Mouse (Mus musculus): ENCODE data around the gene Pdap1.
"Not testable (repeated sequence)": the region's sequence is repeated elsewhere in the genome, so short reads cannot be mapped to it uniquely, and the experiment has no call there.

Pdap1 gene

GRCm38 (mm10) chr5:145139571-145140519 lies at the start of gene Pdap1, which contains the start of gene Bud31:
Pdap1 (minus strand) TSS chr5:145140238.
Bud31 (plus strand) TSS chr5:145140362.
- peak; percentile 96 for DNase-seq

- no peak for DNase-seq
Observed at GRCm38 (mm10) chr5:145189416-145189815, 49.4 kb upstream of the Pdap1 start.

DNA sequence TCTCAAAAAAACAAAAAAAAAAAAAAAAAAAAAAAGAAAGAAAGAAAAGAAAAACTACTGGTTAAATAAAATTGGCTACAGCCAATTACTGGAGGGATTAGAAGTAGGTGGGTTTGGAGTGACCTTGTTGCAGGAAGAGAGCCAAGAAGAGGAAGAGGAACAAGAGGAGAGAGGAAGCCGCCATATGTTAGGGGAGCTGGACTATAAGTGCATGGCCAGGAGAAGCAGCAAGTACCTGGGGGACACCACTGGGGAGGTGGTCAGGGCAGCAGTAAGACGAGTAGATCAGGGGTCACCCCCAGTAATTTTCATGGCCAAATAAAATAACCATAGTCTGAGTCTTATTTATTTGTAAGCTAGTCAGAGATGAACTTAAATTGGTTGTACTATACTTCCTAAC lies 45.2 kb upstream of the Pdap1 start:
- DNase-seq, result no peak

DNA sequence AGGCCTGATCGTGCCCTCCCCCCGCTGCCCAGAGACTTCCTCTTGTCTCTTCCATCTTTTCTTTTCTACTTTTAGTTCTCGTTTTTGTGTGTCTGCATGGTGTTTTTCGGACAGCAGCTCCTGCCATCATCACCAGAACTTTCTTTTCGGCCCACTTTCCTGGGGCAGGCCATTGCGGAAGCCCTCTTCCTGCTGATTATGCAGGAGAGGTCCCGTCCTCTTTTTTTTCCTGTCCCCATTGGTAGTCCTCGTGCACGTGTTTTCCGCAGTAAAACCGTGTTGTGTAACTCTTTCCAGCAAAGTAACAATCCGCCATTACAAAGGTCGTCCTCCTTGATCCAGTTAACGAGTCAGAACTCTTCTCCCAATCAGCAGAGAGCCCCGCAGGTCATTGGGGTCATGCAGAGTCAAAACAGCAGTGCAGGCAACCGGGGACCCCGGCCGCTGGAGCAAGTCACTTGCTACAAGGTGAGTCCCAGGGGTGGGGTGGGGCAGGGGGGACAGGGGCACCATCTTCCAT lies 38.5 kb upstream of the Pdap1 start:
- DNase-seq, result no peak

DNA sequence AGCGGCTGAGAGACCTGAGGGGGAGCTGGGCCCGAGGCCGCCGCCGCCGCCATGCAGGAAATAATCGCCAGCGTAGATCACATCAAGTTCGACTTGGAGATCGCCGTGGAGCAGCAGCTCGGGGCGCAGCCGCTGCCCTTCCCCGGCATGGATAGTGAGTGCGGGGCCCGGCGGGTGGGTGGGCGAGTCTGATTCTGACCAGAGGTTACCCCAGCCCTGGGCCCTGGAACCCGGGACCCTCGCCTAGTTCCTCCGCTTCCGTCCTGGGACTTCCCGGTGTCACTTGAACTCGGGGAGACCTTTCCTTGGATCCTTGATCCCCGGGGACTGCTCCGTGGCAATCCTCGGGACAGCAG lies 27.2 kb upstream of the Pdap1 start:
- no peak for DNase-seq

DNA sequence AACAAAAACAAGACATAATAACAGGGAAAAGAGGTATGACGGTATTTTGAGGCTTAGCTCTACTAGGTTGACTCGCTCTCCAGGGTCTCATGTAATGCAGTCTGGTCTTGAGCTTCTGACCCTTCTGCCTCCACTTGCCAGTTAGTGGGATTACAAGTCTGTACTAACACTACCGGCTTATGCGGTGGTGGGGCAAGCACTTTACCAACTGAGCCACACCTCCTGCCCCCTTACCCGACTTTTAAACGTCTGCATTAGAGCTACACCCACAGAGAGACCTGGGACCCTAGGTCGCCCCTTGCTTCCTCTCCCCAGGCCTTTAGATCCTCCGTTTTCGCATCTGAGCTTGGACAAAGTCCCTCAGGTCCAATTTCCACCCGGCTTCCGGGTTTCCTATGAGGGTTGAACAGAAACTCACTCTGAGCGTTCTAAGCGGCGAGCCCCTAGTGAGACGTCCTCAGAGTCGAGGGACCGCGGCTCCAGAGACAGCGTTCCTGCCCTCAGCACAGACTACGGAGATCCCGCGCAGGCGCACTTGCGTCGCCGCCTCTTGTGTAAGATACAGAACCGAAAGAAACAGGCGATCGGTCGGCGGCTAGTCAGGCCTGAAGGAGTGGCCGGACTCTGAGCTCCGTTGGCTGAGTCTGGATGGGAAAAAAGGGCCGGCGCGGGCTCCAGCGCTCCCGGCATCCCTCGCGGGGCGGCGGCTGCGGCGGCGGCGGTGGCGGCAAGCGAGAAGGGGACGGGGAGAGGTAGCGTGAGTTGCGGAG lies 26.7 kb upstream of the Pdap1 start, which contains the start of the genes Ptcd1 and Cpsf4:
Gene Ptcd1, minus strand, starts transcription at position 573 of the 770 bp plus-strand sequence.
Gene Cpsf4, plus strand, starts transcription at position 678 of the 770 bp plus-strand sequence.
- peak; percentile 97 for DNase-seq

GRCm38 (mm10) chr5:145165184-145165583 lies 25.1 kb upstream of the Pdap1 start:
- DNase-seq, result no peak

GRCm38 (mm10) chr5:145164710-145165109 lies 24.7 kb upstream of the Pdap1 start:
- no peak for DNase-seq

- DNase-seq, result no peak
Observed at GRCm38 (mm10) chr5:145161361-145161760, 21.3 kb upstream of the Pdap1 start.

GRCm38 (mm10) chr5:145152690-145153089 lies 12.7 kb upstream of the Pdap1 start:
- DNase-seq, result no peak

GRCm38 (mm10) chr5:145149294-145149693 lies 9.3 kb upstream of the Pdap1 start:
- DNase-seq, result no peak

DNA sequence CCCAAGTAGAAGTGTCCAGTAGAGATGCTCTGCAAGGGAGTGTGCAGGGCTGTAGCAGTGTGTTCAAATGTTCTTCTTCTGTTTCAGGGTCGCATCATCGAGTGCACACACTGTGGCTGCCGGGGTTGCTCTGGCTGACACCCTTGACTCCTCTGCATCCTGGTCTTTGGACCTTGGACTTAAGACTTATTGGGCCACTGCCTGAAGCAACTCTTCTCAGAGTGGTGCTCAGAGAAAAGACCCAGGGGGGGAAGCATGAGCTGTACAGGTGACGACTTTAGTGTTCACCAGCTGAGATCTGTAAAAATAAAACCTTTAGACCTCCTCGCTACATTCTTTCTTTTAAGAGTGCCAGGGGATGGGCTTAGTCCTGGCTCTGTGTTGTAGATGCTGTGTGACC lies 7.7 kb upstream of the Pdap1 start:
- no peak for DNase-seq

GRCm38 (mm10) chr5:145140611-145141010 lies 573 bp upstream of the Pdap1 start:
- DNase-seq, result no peak

DNA sequence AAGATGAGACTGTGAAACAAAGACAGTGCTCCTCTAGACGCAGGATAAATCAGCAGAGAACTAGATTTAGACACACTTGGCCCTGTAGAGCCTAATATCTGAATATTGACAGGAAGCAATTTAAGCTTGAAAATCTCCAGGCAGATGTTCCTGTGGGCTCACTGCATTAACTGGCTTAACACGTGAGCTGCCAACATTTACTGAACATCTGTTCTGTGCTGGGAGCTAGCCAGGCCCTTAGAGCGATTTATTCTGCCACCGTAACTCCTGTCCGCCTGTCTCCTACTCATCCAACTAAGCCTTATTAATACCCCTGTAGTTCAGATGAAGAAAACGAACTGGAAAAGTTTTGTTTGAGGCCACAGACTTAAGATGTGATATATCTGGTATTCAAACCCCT lies 1.2 kb downstream of the Pdap1 start:
- DNase-seq, result no peak

DNA sequence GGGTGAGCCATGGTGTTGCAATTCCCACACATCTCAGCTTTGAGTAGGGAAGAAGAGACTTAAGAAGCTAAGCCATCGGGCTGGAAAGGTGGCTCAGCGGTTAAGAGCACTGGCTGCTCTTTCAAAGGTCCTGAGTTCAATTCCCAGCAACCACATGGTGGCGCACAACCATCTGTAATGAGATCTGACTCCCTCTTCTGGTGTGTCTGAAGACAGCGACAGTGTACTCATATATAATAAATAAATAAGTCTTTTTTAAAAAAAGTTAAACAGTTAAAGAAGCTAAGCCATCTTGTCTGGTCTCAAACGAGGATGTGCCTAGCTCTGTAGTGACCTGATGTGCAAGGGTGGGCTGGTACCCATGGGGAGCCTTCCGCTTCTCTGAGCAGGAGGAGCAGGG lies 6.8 kb downstream of the Pdap1 start:
- not testable (repeated sequence) for DNase-seq

GRCm38 (mm10) chr5:145130995-145131394 lies 9.0 kb downstream of the Pdap1 start:
- DNase-seq, result no peak

DNA sequence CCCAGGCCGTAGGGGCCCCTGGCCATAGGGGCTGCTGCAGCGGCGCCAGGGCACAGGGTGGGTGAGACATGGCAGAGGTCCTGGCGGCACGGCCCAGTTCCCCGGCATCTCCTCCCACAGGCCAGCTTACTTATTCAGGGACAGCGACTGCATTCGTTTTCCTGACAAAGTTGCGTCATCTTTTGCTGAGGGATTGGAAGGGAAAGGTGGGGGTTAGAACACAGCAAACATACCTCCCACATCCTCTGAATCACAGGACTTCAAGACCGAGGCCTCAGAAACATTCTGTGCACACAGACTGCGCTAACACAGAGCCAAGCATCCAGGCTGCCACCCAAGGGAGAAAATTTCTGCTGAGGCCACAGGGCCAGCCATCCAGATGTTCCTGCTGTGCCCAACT lies 9.8 kb downstream of the Pdap1 start:
- peak; percentile 58 for DNase-seq

DNA sequence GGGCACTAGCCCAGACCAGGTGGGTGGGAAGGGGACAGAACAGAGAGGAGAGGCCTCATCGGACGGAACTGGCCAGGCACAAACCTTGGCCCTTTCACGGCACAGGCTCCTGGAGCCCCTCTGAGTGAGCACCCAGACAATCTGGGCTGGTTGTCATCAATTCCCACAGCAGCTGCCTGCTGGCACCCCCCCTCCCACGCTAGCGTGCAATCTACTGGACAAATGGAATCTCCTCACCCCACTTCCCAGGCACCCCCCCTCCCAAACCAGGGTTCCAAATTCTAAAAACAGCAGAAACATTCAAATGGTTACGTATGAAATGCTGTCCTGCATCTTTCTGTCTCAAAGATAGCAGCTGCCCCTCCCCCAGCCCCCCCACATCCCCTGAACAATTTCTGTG lies 10.3 kb downstream of the Pdap1 start:
- DNase-seq, result not testable (repeated sequence)

- no peak for DNase-seq
Observed at GRCm38 (mm10) chr5:145129124-145129523, 10.9 kb downstream of the Pdap1 start.

DNA sequence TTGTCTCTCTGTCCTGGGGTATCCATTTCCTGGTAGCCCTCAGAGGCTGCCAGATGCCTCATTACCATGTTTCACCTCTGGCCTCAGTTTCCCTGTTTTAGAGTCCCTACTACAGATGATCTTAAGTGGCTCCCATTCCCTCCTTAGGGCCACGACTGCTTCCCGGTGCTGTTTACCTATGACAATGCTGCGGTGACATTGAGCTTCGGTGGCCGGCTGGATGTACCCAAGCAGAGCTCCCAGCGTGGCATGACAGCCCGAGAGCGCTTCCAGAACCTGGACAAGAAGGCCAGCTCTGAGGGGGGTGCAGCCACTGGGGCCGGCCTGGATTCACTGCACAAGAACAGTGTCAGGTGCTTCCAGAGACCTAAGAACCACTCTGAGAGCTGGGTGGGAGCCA lies 13.5 kb downstream of the Pdap1 start:
- no peak for DNase-seq

DNA sequence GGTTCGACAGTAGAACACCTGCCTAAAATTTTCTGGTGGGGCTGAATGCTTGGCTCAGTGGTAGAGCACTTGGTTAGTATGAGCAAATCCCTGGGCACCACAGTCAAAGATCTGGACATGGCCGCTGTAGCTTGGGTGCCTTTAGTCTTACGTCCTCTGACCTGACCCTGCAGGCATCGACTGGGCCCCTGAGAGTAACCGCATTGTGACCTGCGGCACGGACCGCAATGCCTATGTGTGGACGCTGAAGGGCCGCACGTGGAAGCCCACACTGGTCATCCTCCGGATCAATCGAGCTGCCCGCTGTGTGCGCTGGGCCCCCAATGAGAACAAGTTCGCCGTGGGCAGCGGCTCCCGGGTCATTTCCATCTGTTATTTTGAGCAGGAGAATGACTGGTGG lies 16.6 kb downstream of the Pdap1 start:
- no peak for DNase-seq

DNA sequence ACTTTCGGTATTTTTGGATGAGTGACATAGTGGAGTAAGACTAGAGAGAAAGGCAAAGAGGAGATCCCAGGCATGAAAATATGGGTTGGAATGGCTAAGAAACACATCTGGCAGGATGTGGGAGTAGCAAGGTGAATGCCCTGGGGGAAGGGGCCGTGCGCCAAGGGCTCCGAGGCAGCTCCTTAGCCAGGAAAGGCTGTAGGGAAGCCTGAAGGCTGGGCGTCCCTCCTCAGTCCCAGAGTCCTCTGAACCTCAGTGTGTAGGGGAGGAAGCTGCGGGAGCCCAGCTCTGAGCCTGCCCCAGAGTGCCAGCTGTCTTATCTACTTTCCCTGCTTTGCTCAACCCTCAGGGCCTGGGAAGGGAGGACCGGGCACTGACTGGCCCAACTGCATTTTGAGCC lies 19.1 kb downstream of the Pdap1 start:
- no peak for DNase-seq

DNA sequence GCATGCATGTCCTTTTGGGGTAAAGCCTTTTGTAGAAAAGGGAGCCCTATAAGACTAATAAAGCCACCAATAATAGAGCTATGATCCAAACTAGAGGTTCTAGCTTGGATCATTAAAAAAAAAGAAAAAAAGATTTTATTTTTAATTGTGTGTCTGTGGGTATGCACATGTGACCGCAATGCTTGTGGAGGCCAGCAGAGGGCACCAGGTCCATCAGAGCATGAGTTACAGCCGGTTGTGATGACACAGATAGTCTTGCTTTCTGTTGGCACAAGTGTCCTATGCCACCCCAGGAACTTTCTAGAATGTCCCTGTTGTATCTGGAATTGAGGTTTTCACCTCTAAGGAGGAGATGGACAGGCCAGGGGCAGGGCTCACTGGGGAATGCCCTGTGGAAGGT lies 20.7 kb downstream of the Pdap1 start:
- no peak for DNase-seq

DNA sequence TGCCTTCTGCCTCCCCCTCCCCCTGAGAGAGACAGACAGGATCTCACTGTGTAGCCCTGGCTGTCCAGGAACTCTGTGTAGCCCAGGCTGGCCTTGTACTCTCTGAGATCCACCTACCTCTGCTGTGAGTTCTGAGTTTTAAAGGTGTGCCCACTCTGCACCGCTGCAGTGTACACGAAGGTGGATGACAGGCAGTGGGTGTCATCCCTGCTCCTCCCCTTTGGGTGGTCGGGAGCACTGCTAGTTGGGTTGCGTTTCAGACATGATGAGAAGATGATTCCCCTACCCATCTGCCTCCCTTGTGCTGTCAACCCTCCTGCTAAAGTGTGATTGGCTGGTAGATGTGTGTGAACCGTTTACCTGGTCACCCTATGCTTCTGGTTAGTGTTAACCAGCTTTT lies 21.6 kb downstream of the Pdap1 start:
- DNase-seq, result no peak

Data from right cerebral cortex, postnatal 25 days (tissue).